Comparison of ENCODE assay signal across 9 mouse cellular contexts in the genomic region with DNA sequence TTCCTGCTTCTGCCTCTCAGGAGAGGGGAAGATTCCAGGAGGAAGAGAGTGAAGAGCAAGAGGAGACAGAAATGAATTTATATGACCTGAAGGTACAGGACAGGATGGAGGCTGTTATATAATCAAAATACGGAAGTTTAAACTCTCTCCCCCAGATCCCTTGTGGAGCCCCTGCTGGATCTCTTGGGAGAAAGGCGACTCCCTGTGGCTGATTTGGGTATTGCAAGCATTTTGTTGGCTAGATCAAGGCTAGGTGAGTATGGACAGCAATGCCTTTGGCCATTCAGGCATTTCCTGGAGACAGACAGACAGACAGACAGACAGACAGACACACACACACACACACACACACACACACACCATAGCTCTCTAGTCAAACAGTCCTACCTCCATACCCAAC. TPM values are rescaled to one million over a fixed set of nuclear protein-coding genes. Genes with fewer than 3 reads are reported as not detected.
DNase-seq lines count a peak whose midpoint lies in the region; ATAC-seq and TF ChIP-seq lines count a peak whose summit lies in the region.
"Had no signal": no experiment of that assay in that cellular context is flagged by ENCODE, and none has a peak within 500 bp of the region (broad histone marks: within the 10 kb centered on the region; RNA-seq: fewer than 3 reads in every experiment).

No protein-coding gene starts in this region.

- H3K4me3 ChIP-seq in midbrain, embryonic 10.5 days: no peak overlapping the region
- no peak overlapping the region for H3K4me3 ChIP-seq in midbrain, embryonic 16.5 days (ENCODE audit: low read depth, low read length)
- H3K4me3 ChIP-seq in kidney, adult 2 months (ENCODE audit: insufficient read depth, low read depth, low read length): no peak overlapping the region
- H3K4me3 ChIP-seq in limb, embryonic 10.5 days: no peak overlapping the region
- H3K4me3 ChIP-seq: heart, embryonic 15.5 days had no signal

- 23% methylated on average over 2 of the region's 2 CpGs for WGBS in midbrain, embryonic 10.5 days
- WGBS in midbrain, embryonic 16.5 days: 10% methylated on average over 2 of the region's 2 CpGs
- WGBS in kidney, adult 2 months: 0% methylated on average over 2 of the region's 2 CpGs
- WGBS in limb, embryonic 10.5 days: 8% methylated on average over 2 of the region's 2 CpGs

- no peak for TF ChIP-seq POLR2A in kidney, adult 2 months (IDR thresholded peaks at IDR 0.05; ENCODE audit: low read depth, low read length)

- H3K4me1 ChIP-seq in midbrain, embryonic 10.5 days: peaks cover 15% of the 10 kb centered on the region
- no peaks in the 10 kb centered on the region for H3K4me1 ChIP-seq in midbrain, embryonic 16.5 days (ENCODE audit: control insufficient read depth, insufficient read depth, low read length)
- H3K4me1 ChIP-seq in kidney, adult 2 months (ENCODE audit: control insufficient read depth, insufficient read depth, low read length): peaks cover 32% of the 10 kb centered on the region
- H3K4me1 ChIP-seq in limb, embryonic 10.5 days: peaks cover 27% of the 10 kb centered on the region

- ATAC-seq in midbrain, embryonic 16.5 days: no peak
- ATAC-seq in frontal cortex, adult (ENCODE audit: low TSS enrichment): peak; percentile 55; the same call in 1 of the 2 replicates

- peak; percentile 91 for TF ChIP-seq CTCF in kidney, adult 2 months (conservative IDR thresholded peaks at IDR 0.05; ENCODE audit: insufficient read depth, insufficient read length, low read depth, low read length)

- no peaks in the 10 kb centered on the region for H3K36me3 ChIP-seq in midbrain, embryonic 10.5 days
- no peaks in the 10 kb centered on the region for H3K36me3 ChIP-seq in midbrain, embryonic 16.5 days (ENCODE audit: control insufficient read depth, insufficient read depth, low read length)
- no peaks in the 10 kb centered on the region for H3K36me3 ChIP-seq in kidney, adult 2 months (ENCODE audit: control insufficient read depth, insufficient read depth, low read length)
- H3K36me3 ChIP-seq in limb, embryonic 10.5 days: peaks cover 72% of the 10 kb centered on the region
- H3K36me3 ChIP-seq: heart, embryonic 15.5 days had no signal

- H3K9me3 ChIP-seq in midbrain, embryonic 10.5 days (replicated peaks): no peaks in the 10 kb centered on the region
- no peaks in the 10 kb centered on the region for H3K9me3 ChIP-seq in midbrain, embryonic 16.5 days (replicated peaks; ENCODE audit: control insufficient read depth, low read length, poor library complexity, severe bottlenecking)
- H3K9me3 ChIP-seq in limb, embryonic 10.5 days (replicated peaks): no peaks in the 10 kb centered on the region
- H3K9me3 ChIP-seq: heart, embryonic 15.5 days had no signal

- no peak overlapping the region for H3K27ac ChIP-seq in midbrain, embryonic 10.5 days (replicated peaks)
- no peak overlapping the region for H3K27ac ChIP-seq in midbrain, embryonic 16.5 days (ENCODE audit: low read length)
- H3K27ac ChIP-seq in kidney, adult 2 months (ENCODE audit: insufficient read depth, low read depth, low read length): peak overlapping the region; percentile 7; the same call in 1 of the 2 replicates
- no peak overlapping the region for H3K27ac ChIP-seq in limb, embryonic 10.5 days
- H3K27ac ChIP-seq: heart, embryonic 15.5 days had no signal

- peak; percentile 68 for DNase-seq in midbrain, embryonic 10.5 days (ENCODE audit: low spot score)
- peak; percentile 89 to 92 for DNase-seq in adrenal gland, postnatal 36 days
- peak; percentile 93 for DNase-seq in kidney, adult 2 months
- peak; percentile 89 for DNase-seq in limb, embryonic 10.5 days (ENCODE audit: low spot score)
- peak; percentile 77 for DNase-seq in ovary, postnatal 36 days (ENCODE audit: low spot score)
- peak; percentile 67 to 79 for DNase-seq in thymus, postnatal 36 days

- H3K4me2 ChIP-seq in midbrain, embryonic 16.5 days (ENCODE audit: low read length): no peak overlapping the region
- H3K4me2 ChIP-seq: heart, embryonic 15.5 days had no signal

- H3K27me3 ChIP-seq in midbrain, embryonic 10.5 days (ENCODE audit: low read depth, poor library complexity, severe bottlenecking): no peaks in the 10 kb centered on the region
- H3K27me3 ChIP-seq in midbrain, embryonic 16.5 days (ENCODE audit: control insufficient read depth, insufficient read depth, low read depth, low read length): no peaks in the 10 kb centered on the region
- no peaks in the 10 kb centered on the region for H3K27me3 ChIP-seq in kidney, adult 2 months (replicated peaks; ENCODE audit: control insufficient read depth, insufficient read depth, low read length)
- H3K27me3 ChIP-seq in limb, embryonic 10.5 days (ENCODE audit: low read depth, poor library complexity, severe bottlenecking): no peaks in the 10 kb centered on the region
- H3K27me3 ChIP-seq: heart, embryonic 15.5 days had no signal

- H3K9ac ChIP-seq in midbrain, embryonic 16.5 days (ENCODE audit: low read depth, low read length): no peak overlapping the region
- H3K9ac ChIP-seq: heart, embryonic 15.5 days had no signal

RNA-seq across cellular contexts. Expression of gene Tns1, which starts 46.9 kb away (rescaled TPM):
- polyA plus RNA-seq in midbrain, embryonic 10.5 days (2016; fragmentation: Nextera tagmentation; extraction: Ambion mirVana): 10.3 and 13.4 TPM in 2 replicates
- 8.2 and 11.8 TPM in 2 replicates for polyA plus RNA-seq in midbrain, embryonic 16.5 days (2015; fragmentation: Nextera tagmentation; extraction: Ambion mirVana)
- total RNA-seq in adrenal gland, postnatal 36 days (2021): 100 to 1,000 TPM; 404 to 411 TPM
- 400 and 465 TPM in 2 replicates for polyA plus RNA-seq in kidney, adult 2 months (2012; rRNA removed)
- polyA plus RNA-seq in limb, embryonic 10.5 days (2016; fragmentation: Nextera tagmentation; extraction: Ambion mirVana): 38.6 and 46.7 TPM in 2 replicates

RNA-seq across cellular contexts. Expression of gene Rufy4, which starts 48.0 kb away (rescaled TPM):
- 0.29 and 0.51 TPM in 2 replicates for polyA plus RNA-seq in midbrain, embryonic 10.5 days (2016; fragmentation: Nextera tagmentation; extraction: Ambion mirVana)
- polyA plus RNA-seq in midbrain, embryonic 16.5 days (2015; fragmentation: Nextera tagmentation; extraction: Ambion mirVana): 0.17 and 0.49 TPM in 2 replicates
- total RNA-seq in adrenal gland, postnatal 36 days (2021): 1 to 10 TPM; 1.2 to 2.0 TPM
- 2.4 and 3.3 TPM in 2 replicates for polyA plus RNA-seq in kidney, adult 2 months (2012; rRNA removed)
- polyA plus RNA-seq in limb, embryonic 10.5 days (2016; fragmentation: Nextera tagmentation; extraction: Ambion mirVana): 0.08 and 0.13 TPM in 2 replicates
